Mouse (Mus musculus) forebrain, embryonic 12.5 days (tissue): ENCODE results near the gene Cflar. TPM values are rescaled to one million over a fixed set of nuclear protein-coding genes. Genes with fewer than 3 reads are reported as not detected.
"Not testable (repeated sequence)": the region's sequence is repeated elsewhere in the genome, so short reads cannot be mapped to it uniquely, and the experiment has no call there.

Source experiments
- ATAC-seq: fragments of 200-750 bp; cut with Nextera tagmentation; 2 replicates; pipeline ENCODE4 v1.8.0; 2017; ENCODE audit warnings: moderate TSS enrichment; ENCODE audit not compliant: low FRiP score
- H3K27ac ChIP-seq: fragments of 300-500 bp; sonication (generic); 2 replicates; pipeline ENCODE4 v1.5.1; 2016; ENCODE audit warnings: mild to moderate bottlenecking
- H3K27me3 ChIP-seq: fragments of 300-500 bp; sonication (generic); 2 replicates; pipeline ENCODE4 v1.6.1; 2016; ENCODE audit warnings: mild to moderate bottlenecking
- H3K36me3 ChIP-seq: fragments of 300-500 bp; sonication (generic); replicated peaks from 2 replicates; pipeline ENCODE4 v1.6.1; 2016; ENCODE audit warnings: mild to moderate bottlenecking
- H3K4me1 ChIP-seq: fragments of 300-500 bp; sonication (generic); 2 replicates; pipeline ENCODE4 v1.6.1; 2016
- H3K4me2 ChIP-seq: fragments of 300-500 bp; sonication (generic); 2 replicates; pipeline ENCODE4 v1.6.1; 2016; ENCODE audit warnings: mild to moderate bottlenecking, moderate library complexity
- H3K4me3 ChIP-seq: fragments of 300-500 bp; sonication (generic); replicated peaks from 2 replicates; pipeline ENCODE4 v1.5.1; 2016; ENCODE audit warnings: mild to moderate bottlenecking
- H3K9ac ChIP-seq: fragments of 300-500 bp; sonication (generic); 2 replicates; pipeline ENCODE4 v1.6.1; 2016; ENCODE audit warnings: mild to moderate bottlenecking
- H3K9me3 ChIP-seq: fragments of 300-500 bp; sonication (generic); 2 replicates; pipeline ENCODE4 v1.6.1; 2016
- WGBS: fragments of 180-500 bp; shearing (Covaris S2); methylation state at CpG from one replicate; pipeline ENCODE4 v1.1.7; 2016; 5-methylcytosine and 5-hydroxymethylcytosine counted together
- polyA plus RNA-seq: library from polyadenylated mRNA; unstranded; fragments of >200 nt; fragmentation: Nextera tagmentation; extraction: Ambion mirVana; gene quantifications from 2 replicates; pipeline ENCODE4 v1.2.1, GENCODE M21; 2016

Cflar gene
- polyA plus RNA-seq, 1 experiment from 2014 or later = 24.8 TPM

- ATAC-seq, H3K9ac ChIP-seq, H3K27ac ChIP-seq, H3K27me3 ChIP-seq, H3K4me1 ChIP-seq, H3K4me3 ChIP-seq, H3K4me2 ChIP-seq, H3K9me3 ChIP-seq, H3K36me3 ChIP-seq: not testable (repeated sequence)
- 56% methylated on average over 1 of the region's 1 CpGs for WGBS
These were observed 19.6 kb upstream of the Cflar start for GRCm38 (mm10) chr1:58691718-58692117.

GRCm38 (mm10) chr1:58693696-58694095 is 17.6 kb upstream of the Cflar start:
- Histone ChIP-seq H3K9ac (no peak overlapping the region), H3K4me3 (no peak overlapping the region), H3K4me1 (no peaks in the 10 kb centered on the region), H3K9me3 (no peaks in the 10 kb centered on the region), H3K4me2 (no peak overlapping the region), H3K27me3 (no peaks in the 10 kb centered on the region), H3K27ac (no peak overlapping the region), H3K36me3 (no peaks in the 10 kb centered on the region)
- ATAC-seq = no peak
- WGBS = 79% methylated on average over 1 of the region's 1 CpGs

DNA sequence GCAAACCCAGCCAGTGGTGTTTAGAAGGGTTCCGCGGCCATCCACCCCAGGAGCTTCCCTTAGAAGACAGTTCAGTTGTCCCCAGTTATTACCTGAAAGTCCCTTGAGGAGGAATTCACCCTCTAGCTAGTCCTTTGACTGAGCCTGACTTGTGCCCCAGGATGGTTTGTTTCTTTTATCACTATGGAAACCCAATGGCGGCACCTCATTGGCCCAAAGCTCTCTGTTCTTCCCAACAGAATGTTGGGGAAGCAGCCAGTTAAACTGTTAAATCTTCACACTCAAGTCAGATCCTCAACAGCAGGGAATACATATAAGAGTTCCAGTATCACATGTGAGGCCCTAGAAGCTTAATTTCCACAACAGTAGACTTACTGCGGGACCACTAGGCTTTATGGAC is 15.5 kb upstream of the Cflar start, which contains the start of gene Als2cr12:
Gene Als2cr12, minus strand, starts transcription at position 180 of the 400 bp plus-strand sequence.
- H3K9ac ChIP-seq, H3K4me1 ChIP-seq, H3K4me3 ChIP-seq, H3K36me3 ChIP-seq, H3K27me3 ChIP-seq, H3K27ac ChIP-seq, H3K9me3 ChIP-seq, ATAC-seq, H3K4me2 ChIP-seq: not testable (repeated sequence)
- 89% methylated on average over 4 of the region's 4 CpGs for WGBS

GRCm38 (mm10) chr1:58697607-58698006 is 13.7 kb upstream of the Cflar start:
- H3K36me3 ChIP-seq, H3K9me3 ChIP-seq, H3K4me2 ChIP-seq, H3K4me1 ChIP-seq, ATAC-seq, H3K4me3 ChIP-seq, H3K27ac ChIP-seq, H3K9ac ChIP-seq, H3K27me3 ChIP-seq: not testable (repeated sequence)
- WGBS = 49% methylated on average over 1 of the region's 1 CpGs

GRCm38 (mm10) chr1:58698781-58699180 is 12.5 kb upstream of the Cflar start:
- Histone ChIP-seq H3K4me3 (no peak overlapping the region), H3K9ac (no peak overlapping the region), H3K27ac (no peak overlapping the region), H3K4me1 (no peaks in the 10 kb centered on the region), H3K4me2 (no peak overlapping the region), H3K36me3 (no peaks in the 10 kb centered on the region), H3K27me3 (no peaks in the 10 kb centered on the region), H3K9me3 (no peaks in the 10 kb centered on the region)
- no peak for ATAC-seq
- 87% methylated on average over 4 of the region's 4 CpGs for WGBS

DNA sequence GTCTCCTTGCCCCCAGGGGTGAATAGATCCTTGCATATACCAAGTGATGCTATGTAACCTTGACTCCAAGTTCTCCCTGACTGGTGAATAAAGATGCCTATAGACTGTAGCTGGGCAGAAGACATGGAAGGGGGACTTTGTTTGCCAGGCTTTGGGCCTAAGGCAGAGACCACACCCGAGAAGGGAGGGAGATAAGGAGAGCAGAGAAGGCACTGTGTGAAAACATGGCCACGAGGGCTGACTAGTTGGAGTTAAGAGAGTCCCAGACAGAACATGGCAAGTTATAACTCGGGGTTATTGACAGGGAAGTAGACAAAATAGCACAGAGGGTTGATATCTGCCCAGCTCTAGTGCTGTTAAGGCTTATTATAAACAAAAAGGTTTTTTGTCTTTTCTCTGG is 11.3 kb upstream of the Cflar start:
- 78% methylated on average over 3 of the region's 3 CpGs for WGBS
- H3K36me3 ChIP-seq = no peaks in the 10 kb centered on the region
- no peak overlapping the region for H3K4me3 ChIP-seq
- H3K9me3 ChIP-seq = no peaks in the 10 kb centered on the region
- no peak overlapping the region for H3K9ac ChIP-seq
- H3K27ac ChIP-seq = no peak overlapping the region
- ATAC-seq = no peak
- H3K4me1 ChIP-seq = no peaks in the 10 kb centered on the region
- H3K27me3 ChIP-seq = no peaks in the 10 kb centered on the region
- H3K4me2 ChIP-seq = no peak overlapping the region

GRCm38 (mm10) chr1:58700580-58701162 is 10.6 kb upstream of the Cflar start:
- not testable (repeated sequence) for H3K36me3 ChIP-seq, H3K27ac ChIP-seq, ATAC-seq, H3K9ac ChIP-seq, H3K9me3 ChIP-seq, H3K4me1 ChIP-seq, H3K4me2 ChIP-seq, H3K27me3 ChIP-seq, H3K4me3 ChIP-seq
- WGBS = 87% methylated on average over 5 of the region's 5 CpGs

GRCm38 (mm10) chr1:58710043-58710442 is 1.3 kb upstream of the Cflar start:
- not testable (repeated sequence) for H3K9me3 ChIP-seq, H3K4me2 ChIP-seq, H3K27me3 ChIP-seq, H3K4me3 ChIP-seq, H3K27ac ChIP-seq, H3K36me3 ChIP-seq, ATAC-seq, H3K9ac ChIP-seq
- 94% methylated on average over 1 of the region's 1 CpGs for WGBS
- H3K4me1 ChIP-seq = peaks cover 19% of the 10 kb centered on the region; the same call in 1 of the 2 replicates

DNA sequence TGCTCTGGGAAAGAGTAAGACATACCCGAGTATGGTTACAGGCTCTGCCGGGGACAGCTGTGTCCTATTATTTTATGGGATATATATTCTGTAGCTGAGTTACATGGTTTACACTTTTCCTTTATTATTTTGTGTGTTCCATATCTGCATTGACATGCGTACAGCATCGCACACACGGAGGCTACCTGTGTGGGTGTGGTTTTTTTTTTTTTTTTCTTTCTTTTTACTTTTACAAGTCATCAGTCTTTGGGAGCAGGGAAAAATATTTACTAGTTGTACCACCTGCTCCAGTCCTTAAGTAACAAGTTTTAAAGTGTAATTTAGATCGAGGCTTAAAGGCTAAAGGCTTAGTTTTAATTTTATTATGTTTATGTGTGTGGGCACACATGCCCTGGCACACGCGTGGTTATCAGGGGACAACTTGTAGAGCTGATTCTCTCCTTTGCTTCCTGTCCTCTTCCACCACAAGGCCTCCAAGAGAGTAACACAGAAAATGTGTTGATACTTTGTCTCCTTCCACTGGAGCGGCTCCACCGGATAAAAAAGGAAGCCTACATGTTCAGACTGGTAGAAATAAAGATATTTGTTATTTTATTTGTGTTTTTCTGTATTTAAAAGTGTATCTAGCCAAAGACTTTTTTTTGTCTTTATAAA is 470 bp upstream of the Cflar start:
- Histone ChIP-seq H3K4me3 (peak overlapping the region; percentile 65), H3K9ac (peak overlapping the region; percentile 75)
- no peak; the same call in 1 of the 2 replicates for ATAC-seq

GRCm38 (mm10) chr1:58712076-58713061 is 1.1 kb downstream of the Cflar start:
- H3K4me2 ChIP-seq = peak overlapping the region; percentile 79
- no peaks in the 10 kb centered on the region for H3K27me3 ChIP-seq
- peak; percentile 68 for ATAC-seq
- peak overlapping the region; percentile 65 for H3K4me3 ChIP-seq
- no peaks in the 10 kb centered on the region for H3K9me3 ChIP-seq
- peaks cover 2% of the 10 kb centered on the region; the same call in 1 of the 2 replicates for H3K36me3 ChIP-seq
- peak overlapping the region; percentile 90 for H3K27ac ChIP-seq
- WGBS = 14% methylated on average over 17 of the region's 17 CpGs
- H3K9ac ChIP-seq = peak overlapping the region; percentile 45; the same call in 1 of the 2 replicates
- peaks cover 24% of the 10 kb centered on the region; the same call in 1 of the 2 replicates for H3K4me1 ChIP-seq

More for the DNA sequence above, 470 bp upstream of the Cflar start:
- Histone ChIP-seq H3K4me1 (peaks cover 21% of the 10 kb centered on the region; the same call in 1 of the 2 replicates), H3K27me3 (no peaks in the 10 kb centered on the region), H3K36me3 (no peaks in the 10 kb centered on the region; the same call in 1 of the 2 replicates), H3K27ac (peak overlapping the region; percentile 90), H3K4me2 (peak overlapping the region; percentile 79), H3K9me3 (no peaks in the 10 kb centered on the region)
- 52% methylated on average over 10 of the region's 10 CpGs for WGBS

- peak; percentile 18; the same call in 1 of the 2 replicates for ATAC-seq
- WGBS = 2% methylated on average over 31 of the region's 31 CpGs
- peak overlapping the region; percentile 79 for H3K4me2 ChIP-seq
- H3K4me1 ChIP-seq = peaks cover 24% of the 10 kb centered on the region; the same call in 1 of the 2 replicates
- no peaks in the 10 kb centered on the region for H3K9me3 ChIP-seq
- H3K27ac ChIP-seq = peak overlapping the region; percentile 81
- peak overlapping the region; percentile 66 for H3K9ac ChIP-seq
- H3K36me3 ChIP-seq = peaks cover 2% of the 10 kb centered on the region; the same call in 1 of the 2 replicates
- H3K4me3 ChIP-seq = peak overlapping the region; percentile 65
- H3K27me3 ChIP-seq = no peaks in the 10 kb centered on the region
These were observed 2.0 kb downstream of the Cflar start for GRCm38 (mm10) chr1:58713081-58713892.
